Mouse (Mus musculus) kidney, postnatal 25 days (tissue): ENCODE data around the gene Cd200r1.
A peak's percentile ranks its signal among the peaks of the same experiment; 100 is the strongest.

Experiments
- DNase-seq, 2 experiments: peaks; one replicate each; pipeline ENCODE4 v3.0.0; 2021; ENCODE audit warnings: mixed read lengths in 2 of 2

Gene Cd200r1

DNA sequence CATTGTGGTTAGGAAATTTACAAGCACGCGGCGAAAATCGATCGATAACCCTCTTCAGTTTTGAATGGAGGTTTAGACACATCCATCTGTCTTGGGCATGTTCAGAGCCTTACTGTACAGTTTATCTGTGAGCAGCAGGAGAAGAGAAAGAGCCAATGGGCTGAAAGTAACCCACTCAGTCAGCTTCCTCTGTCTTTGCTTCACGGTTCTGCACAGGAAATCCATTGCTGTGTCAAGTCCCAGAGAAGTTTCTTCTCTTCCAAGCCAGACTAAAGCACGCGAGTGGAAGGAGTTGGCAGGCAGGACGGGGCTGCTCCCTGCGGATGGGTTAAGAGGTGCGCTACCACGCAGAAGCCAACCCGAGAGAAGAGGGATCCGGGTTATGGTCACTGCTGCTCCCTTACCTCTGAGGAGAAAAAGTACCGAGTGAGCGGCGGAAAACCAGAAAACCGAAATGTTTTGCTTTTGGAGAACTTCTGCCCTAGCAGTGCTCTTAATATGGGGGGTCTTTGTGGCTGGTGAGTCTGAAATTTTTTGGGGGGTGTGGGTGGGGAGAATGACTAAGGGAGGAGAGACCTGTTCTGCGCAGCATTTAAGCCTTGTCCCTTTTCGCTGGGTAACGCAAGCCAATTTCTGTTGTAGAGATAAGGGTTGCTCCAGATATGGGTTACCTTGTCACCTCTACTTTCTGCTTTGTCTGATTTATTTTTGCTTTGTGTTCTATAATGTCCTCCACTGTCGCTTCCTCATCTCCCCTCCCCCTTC is at the start of gene Cd200r1:
Cd200r1 (plus strand) TSS at position 182 of the 765 bp plus-strand sequence.
- no peak for DNase-seq

DNA sequence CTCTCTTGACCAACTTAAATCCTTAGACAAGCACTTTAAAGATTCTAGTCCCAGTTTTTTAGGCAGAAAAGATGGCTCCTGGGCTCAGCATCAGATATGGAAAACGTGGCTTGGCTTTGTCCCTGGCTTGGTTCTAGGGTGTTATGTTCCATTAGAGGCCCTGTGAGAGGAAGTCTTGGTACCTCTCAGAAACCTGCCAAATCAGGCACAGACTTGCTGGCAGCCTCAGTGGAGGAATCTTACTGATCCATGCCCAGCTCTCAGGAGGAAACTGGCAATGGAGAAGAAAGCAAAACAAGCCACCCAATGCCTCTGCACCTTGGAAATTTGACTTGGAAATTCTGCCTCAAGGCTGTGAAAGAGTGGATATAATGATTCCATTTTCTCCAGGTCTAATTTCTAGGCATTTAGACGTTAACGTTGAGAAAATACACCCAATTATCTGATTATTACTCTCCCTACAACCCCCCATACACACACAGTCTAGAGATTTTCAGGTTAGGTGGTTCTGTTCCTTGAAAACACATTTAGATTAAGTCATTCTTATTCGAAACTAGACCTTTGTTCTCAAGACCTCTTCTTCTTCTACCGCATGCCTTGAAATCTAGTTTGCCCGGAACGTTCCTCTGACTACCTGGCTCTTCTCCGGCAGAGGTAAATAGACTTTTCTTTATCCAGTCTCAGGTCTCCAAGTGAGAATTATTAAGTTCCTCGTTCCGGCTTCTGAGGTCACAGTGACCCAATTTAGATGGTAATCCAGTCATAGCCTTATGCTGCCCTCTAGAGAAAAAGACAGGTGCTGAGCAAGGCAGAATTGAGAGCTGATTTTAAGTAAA is 49.0 kb upstream of the Cd200r1 start:
- peak; percentile 47 to 56 for DNase-seq

DNA sequence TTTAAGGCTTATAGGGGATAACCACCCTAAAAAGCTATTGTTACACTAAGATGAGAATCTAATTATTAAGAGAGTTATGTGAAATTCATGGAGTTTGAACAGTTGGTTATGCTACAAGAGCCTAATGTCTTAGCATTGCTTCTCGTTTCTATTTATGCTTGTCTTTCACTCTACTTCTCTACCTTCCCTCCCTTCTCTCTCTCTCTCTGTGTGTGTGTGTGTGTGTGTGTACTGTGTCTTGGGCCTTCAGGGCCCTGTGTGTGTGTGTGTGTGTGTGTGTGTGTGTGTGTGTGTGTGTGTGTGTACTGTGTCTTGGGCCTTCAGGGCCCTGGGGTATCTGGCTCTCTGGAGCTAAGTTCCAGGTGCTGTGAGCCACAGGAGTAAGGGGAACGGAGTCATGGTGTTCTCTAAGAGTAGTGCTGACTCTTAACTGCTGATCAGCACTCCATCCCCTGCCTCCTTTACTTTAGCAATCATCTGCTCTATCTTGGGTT is 48.3 kb upstream of the Cd200r1 start:
- no peak for DNase-seq

DNA sequence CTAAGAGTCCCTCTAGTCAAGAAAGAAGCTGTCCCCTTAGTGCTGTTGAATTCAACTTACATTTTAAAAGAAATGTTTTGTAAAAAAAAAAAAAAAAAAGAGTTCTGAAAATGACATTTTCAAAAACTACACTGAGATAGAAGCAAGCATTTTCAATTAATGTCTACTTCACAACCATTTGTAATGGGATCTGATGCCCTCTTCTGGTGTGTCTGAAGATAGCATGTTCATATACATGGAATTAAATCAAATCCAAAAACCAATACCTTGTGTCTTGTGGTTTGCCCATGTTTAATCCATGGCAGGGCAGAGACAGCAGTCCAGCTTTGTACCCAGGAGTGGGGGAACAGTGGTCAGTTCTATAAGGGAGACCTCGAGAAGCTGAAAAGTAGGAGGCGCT is 47.7 kb upstream of the Cd200r1 start:
- DNase-seq, result no peak

DNA sequence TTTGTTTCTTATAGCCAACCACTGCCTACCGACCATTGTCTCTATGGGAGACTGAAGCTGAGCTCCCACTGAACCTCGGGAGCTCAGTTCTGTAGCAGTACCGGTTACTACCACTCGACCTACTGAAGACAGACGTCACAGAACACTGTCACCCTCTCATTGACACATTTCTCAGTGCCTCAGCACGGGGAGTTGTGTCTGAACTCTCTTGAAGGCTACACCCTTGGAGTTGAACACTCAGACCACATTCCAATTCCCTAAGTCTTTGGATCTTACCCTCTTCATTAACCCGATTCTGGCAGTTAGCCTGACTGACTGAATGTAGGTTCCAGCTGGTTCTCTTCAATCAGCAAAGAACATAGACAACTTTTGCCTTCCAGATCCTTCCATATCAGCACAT is 46.2 kb upstream of the Cd200r1 start:
- peak in 1 of 2 experiments; percentile 28 for DNase-seq

DNA sequence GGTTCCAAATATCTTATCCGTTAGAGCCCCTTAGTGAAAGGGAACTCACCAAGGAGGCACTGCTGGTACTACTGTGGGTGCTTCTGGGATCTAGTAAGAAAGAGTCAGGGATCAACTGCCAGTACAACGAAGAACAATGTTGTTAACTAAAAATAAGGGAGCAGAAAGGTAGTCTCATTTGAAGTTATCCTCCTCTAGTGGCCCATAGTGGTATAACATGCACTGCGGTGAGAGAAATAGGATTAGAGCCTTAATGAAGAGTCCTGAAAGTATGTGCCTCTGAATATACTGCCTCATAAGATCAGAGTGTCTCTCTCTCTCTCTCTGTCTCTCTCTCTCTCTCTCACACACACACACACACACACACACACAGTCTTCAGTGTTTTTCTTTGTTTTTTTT is 45.0 kb upstream of the Cd200r1 start:
- DNase-seq, result no peak

DNA sequence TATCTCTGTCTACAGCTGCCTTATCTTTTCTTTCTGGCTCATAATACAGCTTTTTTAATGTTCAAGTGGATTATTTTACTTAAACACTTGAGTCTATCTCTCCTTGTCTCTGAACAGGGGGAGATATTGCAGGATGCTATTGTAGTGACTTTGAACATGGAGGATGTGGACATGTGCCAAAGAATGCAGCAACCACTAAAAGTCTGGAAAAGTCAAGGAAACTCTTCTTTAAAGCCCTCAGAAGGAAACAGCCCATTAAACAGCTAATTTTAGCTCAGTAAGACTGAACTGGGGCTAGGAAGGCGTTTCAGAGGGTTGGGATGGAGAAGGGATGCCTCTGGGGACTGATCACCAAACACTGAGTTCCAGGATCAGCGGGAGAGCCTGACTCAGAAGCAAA is 42.9 kb upstream of the Cd200r1 start:
- peak in 1 of 2 experiments; percentile 23 for DNase-seq

DNA sequence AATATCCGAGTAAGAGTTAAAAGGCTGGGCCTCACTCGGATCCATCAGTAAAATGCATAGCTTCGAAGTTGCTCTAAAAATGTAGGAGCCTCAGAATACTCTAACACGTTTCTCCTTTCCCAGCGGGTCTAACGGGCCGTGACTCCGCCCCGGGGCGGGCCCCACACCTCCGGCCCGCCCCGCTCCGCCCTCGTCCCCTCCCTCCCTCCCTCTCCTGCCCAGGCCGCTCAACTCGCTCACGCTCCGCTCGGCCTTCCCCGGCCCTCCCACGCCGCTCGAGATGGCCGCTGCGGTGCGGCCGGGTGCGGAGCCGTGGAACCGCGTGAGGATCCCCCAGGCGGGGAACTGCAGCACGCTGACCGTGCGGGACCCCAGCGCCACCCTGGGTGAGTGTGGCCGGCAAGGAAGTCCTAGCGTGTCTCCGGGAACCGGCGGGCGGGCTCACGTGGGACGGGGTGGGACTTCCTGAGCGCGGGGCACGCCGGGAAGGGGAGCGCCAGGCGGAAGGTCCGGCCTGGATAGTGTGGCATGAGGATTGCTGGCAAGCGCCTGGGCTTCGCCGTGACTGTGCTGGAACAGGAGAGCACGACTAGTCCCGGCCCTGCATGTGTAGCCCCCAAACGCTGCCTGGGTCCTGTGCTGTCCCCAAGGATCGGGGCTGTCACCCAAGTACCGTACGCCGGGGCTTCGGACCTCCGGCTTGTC is 41.3 kb upstream of the Cd200r1 start, which contains the start of gene Nepro:
Nepro (plus strand) TSS at position 219 of the 705 bp plus-strand sequence.
- DNase-seq, result peak; percentile 92 to 97

DNA sequence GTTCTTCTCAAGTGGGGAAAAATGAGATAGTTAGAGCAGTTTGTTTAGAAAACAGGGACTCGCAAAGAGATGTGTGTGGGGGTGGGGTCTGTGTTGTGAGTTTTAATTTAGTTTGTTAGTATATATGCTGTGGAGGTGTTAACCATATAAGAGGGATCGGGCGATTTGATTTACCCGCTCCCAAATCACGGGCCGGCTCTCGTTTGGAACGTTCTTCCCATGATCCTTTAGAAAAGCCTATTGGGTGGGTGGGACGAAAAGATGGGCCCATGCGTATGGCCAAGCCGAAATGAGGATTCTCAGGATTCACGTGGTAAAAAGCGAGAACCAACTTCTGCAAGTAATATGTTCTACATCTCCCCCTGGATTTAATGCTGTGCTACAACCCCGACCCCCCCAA is 40.7 kb upstream of the Cd200r1 start:
- peak; percentile 27 to 47 for DNase-seq

DNA sequence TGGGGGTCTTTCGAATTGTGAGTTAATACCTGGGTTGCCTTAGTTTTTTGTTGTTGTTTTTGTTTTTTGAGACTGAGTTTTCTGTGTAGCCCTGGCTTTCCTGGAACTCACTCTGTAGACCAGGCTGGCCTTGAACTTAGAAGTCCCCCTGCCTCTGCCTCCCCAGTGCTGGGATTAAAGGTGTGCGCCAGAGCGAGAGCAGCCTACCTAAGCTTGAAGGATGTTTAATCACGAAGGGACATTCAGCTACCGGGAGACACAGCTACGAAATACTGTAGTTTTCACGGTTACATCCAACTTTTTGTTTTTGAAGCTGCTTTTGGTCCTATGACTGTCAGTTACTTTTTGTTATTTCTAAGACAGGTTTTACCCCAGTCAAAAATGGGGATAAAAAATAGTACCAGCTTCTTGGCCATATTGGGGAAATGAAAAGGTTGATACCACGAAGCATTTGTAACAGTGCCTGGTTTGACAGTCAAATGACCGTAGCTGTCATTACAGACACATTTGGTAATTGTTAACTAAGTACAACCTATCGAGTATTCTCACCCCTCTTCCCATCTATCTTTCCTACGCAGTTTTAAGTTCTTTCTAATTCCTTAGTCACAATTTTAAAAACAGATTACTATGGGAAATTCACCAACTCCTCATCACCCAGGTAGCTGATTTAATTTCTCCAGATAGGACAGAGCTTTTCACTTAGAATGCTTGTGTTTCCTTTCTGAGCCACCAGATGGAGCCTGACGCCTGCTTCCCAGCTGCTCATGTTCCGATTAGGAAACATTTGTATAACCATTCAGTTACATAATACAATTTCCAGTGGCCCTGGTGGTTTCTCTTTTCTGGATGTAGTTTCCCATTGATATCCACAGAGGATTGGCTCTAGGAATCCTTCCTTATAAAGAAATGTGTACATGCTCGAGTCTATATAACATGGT is 40.0 kb upstream of the Cd200r1 start:
- DNase-seq, result peak; percentile 81 to 86

DNA sequence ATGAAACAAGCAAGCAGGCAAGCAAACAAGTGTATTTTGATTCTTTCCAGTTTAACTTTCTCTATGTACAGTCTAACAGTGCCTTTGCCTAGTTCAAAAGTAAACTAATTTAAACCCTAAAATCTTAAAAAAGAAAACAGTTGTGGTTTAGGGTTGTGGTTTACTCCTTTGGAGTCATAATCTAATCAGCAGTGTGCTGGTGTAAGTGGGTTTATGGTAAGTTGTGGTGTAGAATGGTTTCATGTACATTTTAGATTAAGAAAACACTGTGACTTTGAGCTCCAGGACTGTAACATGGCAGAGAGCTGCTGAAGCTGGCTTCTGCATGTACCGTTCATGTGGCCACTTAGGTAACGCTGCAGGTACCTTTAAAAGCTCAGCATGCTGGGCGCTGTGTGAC is 38.0 kb upstream of the Cd200r1 start:
- no peak for DNase-seq

DNA sequence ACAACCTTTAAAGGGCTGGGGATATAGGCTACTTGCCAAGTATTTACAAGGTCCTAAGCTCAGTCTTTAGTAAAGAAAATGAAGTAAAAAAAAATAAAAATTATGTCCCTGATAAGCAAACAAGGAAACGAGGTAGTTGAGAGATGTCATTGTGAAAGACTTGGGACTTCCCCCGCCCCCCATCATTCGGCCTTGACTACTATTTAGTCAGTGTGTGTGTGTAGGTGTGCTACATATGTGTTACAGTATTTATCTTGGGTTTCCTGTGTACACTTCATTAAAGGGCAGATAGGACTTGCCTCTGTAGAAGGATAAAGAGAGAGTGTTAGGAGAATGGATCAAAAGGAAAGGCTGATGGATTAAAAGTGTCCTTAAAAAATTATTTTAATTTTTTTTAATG is 31.5 kb upstream of the Cd200r1 start:
- no peak for DNase-seq

DNA sequence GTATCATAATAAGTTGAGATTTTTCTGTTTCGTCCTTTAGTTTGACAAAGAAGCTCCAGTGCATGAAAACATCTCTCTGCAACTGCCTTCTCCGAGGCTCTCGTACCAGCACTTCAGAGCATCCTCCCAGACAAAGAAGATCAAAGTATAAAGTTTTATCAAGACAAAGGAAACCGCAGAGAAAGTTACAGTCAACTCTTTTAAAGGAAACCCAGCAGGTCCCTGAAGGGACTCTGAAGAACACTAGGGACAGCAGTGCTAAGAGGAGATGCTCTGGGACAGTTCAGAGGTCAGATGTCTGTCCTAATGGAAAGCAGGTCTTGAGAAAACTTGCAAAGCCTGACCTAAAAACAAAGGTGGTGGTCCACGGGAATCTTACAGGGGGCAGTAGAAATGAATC is 29.9 kb upstream of the Cd200r1 start:
- DNase-seq, result no peak

DNA sequence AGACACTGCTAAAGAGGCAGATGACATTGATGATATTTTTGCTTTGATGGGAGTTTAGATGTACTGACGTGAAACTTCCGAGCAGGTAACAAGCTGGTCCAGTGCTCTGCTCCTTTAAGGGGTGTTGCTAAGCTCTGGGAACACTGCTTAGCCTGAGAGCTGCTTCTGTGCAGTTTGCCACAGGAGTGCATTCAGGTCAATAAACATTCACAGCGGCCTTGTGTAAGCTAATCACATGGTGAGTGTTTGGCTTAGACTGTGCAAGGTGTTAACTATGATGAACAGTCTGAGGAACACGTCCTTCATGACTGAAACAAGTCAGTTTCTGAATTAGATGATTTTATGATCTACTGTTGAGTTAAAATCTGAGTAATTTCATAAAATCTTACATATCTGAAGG is 29.4 kb upstream of the Cd200r1 start:
- no peak for DNase-seq

DNA sequence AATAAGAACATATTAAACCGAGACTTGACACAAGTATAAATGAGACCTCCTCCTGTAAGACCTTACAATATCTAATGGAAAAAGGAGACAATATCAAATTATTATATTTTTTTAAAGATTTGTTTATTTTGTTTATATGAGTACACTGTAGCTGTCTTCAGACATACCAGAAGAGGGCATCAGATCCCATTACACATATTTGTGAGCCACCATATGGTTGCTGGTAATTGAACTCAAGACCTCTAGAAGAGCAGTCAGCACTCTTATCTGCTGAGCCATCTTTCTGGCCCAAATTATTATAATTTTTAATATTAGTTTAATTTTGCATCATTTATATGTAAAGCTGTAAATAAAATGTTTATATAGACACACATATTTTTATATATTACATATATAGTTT is 22.8 kb upstream of the Cd200r1 start:
- no peak for DNase-seq

DNA sequence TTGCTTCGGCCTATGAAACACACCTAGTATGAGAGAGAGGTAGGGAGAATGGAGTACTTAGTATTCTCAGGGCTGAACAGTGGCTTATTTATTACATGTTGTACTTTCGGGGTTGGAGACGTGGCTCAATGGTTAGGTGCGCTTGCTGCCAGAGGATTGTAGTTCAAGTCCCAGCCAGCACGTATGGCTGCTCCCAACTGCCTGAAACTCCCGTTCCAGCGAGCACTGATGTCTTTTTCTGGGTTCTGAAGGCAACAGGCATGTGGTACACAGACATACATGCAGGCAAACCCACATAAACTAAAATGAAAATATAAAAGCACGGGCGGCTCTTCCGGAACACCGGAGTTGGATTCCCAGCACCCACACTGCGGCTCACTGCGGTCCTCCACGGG is 20.1 kb upstream of the Cd200r1 start:
- no peak for DNase-seq

DNA sequence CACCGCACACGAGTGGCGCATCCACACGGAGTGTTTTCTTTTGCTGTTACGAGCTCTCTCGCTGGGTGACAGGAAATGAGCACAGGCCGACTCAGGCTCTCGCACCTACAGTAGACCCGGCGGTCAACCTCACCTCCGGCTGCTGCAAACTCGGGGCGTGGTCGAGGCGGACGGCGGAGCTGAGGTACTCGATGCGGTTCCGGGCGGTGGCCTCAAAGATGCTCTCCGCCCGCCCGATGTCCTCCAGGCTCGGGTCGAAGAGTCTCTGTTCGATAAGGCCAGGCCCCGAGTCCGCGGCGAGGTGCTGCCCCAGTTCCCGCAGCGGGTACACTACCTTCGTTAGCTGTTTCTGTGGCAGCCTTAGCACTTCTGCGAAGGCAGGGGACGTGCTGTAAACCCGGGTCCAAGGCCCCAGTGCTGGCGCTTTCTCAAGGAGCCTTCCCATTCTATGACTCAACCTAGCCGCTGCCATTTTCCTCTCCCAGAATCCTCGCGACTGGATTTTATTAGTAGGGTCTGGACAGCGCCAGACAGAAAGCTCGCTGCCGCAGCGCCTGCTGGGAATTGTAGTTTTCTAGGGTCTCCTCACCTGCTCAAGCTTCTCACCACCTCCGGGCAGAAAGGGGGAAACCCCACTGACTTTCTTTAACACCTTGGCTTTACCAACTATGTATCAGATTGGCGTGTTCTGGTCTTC is 19.5 kb upstream of the Cd200r1 start, which contains the start of gene Gtpbp8:
Gtpbp8 (minus strand) TSS at position 498 of the 697 bp plus-strand sequence.
- peak; percentile 90 to 92 for DNase-seq

DNA sequence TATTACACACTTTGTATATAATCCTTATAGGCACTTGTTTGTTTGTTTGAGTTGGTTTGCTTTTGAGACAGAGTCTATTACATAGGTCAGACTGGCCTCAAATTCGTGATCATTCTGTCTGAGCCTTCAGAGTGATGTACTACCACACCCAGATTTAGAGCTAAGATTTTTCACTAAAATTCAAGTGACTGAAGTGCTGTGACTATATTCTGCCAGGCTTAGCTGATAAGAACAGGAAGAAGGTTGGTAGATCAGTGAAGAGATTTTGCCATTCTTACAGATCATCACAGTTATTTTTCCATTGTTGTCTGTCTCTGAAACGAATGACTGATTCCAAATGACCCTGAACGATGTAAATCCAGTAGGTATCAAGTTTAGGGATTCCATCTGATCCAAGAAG is 17.5 kb upstream of the Cd200r1 start:
- DNase-seq, result no peak

DNA sequence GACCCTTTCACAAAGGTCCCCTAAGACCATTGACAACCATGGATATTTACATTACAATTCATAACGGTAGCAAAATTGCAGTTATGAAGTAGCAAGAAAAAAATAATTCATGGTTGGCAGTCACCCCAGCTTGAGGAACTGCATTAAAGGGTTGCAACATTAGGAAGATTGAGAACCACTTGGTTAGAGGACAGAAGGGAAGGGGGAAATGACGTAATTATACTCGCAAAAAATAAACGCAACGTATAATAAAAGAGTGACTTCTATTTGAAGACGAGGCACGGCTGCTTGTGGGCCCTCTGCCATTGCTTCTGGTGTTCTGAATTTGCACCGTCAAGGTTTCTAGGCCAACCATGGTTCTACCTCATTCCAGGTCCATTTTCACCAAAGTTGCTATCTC is 7.8 kb upstream of the Cd200r1 start:
- DNase-seq, result no peak

DNA sequence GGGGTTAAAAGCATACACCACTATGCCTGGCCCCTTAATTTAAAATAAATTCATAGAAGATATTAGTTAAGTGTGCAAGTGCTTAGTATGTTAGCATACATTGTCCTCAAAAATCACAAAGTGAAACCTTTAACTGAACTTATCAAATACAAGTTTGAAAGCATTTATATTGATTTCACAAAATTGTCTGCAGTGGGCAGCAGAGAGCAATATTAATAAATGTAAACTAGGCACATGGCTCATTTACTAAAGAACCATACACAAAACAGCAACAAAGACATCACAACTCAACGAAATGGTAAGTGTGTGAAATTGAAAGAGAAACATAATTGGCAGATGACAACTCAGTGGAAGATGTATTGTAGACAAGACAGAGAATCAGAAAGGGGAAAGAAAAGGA is 3.7 kb upstream of the Cd200r1 start:
- no peak for DNase-seq

DNA sequence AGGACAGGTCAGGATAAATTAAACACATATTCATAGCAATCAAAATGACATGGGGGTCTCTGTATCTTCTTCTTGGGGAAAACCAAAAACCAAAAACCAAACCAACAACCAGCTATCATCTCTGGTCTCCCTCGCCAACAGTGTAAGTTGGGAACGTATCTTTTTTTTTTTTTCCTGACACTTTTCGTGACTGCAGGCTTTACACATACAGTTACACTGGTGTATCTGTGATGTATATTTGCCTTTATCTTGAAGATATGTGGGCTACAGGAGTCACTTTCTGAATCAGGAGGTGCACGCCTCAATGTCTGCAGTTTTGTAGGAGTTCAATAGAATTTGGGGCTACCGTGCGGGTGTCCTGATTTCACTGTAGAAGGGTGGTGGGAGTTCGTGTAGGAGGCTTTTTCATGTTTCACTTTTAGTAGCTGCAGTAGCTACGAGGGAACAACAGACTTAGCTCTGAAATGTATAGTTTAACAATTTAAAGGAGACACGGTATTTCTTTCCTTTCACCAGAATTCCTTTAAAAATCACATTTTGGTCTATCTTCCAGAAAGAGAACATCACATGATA is 870 bp downstream of the Cd200r1 start:
- DNase-seq, result no peak
